Mouse (Mus musculus): ENCODE results near the gene Slco2b1.

GRCm38 (mm10) chr7:99739276-99739675 is 28.1 kb upstream of the Slco2b1 start:
- TF ChIP-seq GATA1 (IDR thresholded peaks at IDR 0.05; ENCODE audit: borderline replicate concordance, low read length) (no peak), CTCF (IDR thresholded peaks at IDR 0.05; ENCODE audit: low read depth, low read length) (no peak), TAL1 (conservative IDR thresholded peaks at IDR 0.05; ENCODE audit: low read depth, low read length) (no peak), POLR2AphosphoS5 (IDR thresholded peaks at IDR 0.05; ENCODE audit: insufficient replicate concordance, low read depth, low read length) (no peak), GATA2 (IDR thresholded peaks at IDR 0.05; ENCODE audit: borderline replicate concordance, low read depth, low read length) (no peak)

All from G1E (cell line).